Mouse (Mus musculus): ENCODE data around the gene Dytn. TPM values are rescaled to one million over a fixed set of nuclear protein-coding genes. Genes with fewer than 3 reads are reported as not detected.

Gene Dytn
- 0.19 TPM in 1 of 2 replicates, not detected in the other for polyA plus RNA-seq (2016; fragmentation: Nextera tagmentation; extraction: Ambion mirVana)

DNA sequence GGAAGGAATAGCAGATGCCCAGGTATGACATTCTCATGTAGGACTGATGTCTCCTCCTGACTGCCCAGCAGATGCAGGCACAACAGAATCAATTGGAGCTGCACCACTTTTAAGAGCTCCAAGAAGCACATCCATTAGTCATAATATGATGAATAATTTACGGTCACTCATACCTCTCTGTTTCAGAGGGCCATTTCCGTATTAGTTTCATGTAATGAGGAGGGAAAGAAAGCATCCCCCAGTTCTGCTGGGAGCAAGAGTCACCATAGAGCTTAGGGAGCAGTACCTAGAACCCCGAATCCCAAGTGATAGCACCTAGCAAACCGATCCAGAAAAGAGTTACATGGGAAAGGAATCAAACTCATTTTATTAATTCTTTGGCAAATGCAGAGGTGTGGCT lies at the start of gene Dytn:
Gene Dytn, minus strand, starts transcription at position 101 of the 400 bp plus-strand sequence.
- Histone ChIP-seq H3K36me3 (no peaks in the 10 kb centered on the region), H3K9me3 (no peaks in the 10 kb centered on the region), H3K4me3 (no peak within 1 kb of the TSS), H3K27me3 (no peaks in the 10 kb centered on the region), H3K9ac (no peak within 1 kb of the TSS), H3K27ac (no peak within 1 kb of the TSS), H3K4me1 (no peaks in the 10 kb centered on the region), H3K4me2 (replicated peaks) (no peak within 1 kb of the TSS)
- no peak for ATAC-seq (ENCODE audit: insufficient number of reproducible peaks, insufficient read depth, low FRiP score, low TSS enrichment)
- 89% methylated on average over 4 of the region's 4 CpGs for WGBS

DNA sequence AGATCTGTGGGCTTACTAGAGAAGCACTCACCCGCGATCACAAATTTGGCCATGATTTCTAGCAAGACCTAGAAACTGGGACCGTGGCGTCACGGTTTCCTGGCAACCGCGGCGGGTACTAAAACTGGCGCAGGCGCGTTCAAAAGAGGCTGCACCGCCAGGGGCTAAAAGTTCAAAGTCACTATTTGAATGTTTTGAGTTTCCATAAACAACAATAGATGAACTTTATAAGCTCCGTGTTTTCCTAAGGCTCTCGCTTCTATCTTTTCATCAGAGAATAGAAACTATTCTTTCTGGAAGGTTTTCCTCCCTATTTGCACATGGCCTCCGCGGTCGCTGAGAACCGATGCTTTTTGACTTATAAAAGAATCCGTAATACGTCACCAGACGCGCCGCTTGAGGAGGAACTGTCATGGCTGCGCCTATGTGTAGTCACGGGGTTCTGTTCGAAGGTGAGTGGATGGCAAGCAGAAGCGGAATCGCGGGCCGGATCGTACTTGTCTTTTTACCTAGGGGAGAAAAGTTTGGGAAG lies 43.6 kb upstream of the Dytn start, which contains the start of the genes Mdh1b and Fastkd2:
Gene Mdh1b, minus strand, starts transcription at position 79 of the 532 bp plus-strand sequence.
Gene Fastkd2, plus strand, starts transcription at position 375 of the 532 bp plus-strand sequence.
- Histone ChIP-seq H3K27me3 (0 out of 2 replicates have a peak, but pooled peaks cover 4% of the 10 kb centered on the region), H3K4me3 (peak within 1 kb of the TSS; percentile 69), H3K9me3 (no peaks in the 10 kb centered on the region), H3K27ac (no peak within 1 kb of the TSS), H3K36me3 (no peaks in the 10 kb centered on the region), H3K4me2 (replicated peaks) (peak within 1 kb of the TSS; percentile 60), H3K9ac (peak within 1 kb of the TSS; percentile 56), H3K4me1 (peaks cover 16% of the 10 kb centered on the region)
- peak; percentile 75; the same call in 1 of the 2 replicates for ATAC-seq (ENCODE audit: insufficient number of reproducible peaks, insufficient read depth, low FRiP score, low TSS enrichment)
- under 1% methylated on average over 31 of the region's 31 CpGs for WGBS

DNA sequence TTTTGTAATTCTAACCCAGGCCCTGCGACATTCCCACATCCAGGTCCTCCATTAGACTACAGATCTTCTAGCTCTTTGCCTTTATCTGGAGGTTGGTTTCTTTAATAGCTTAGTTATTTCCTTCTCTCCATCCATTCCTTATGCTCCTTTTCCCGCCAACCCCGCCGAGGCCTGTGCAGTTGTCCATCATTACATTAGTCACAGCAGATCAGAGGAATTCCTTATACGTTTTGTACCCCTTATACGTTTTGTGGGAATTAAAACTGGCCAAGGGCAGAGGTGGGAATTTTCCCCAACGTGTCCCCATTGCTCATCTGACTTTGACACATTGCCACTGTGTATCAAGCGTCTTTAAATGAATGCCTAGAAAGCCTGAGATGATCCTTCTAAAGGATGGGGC lies 43.1 kb upstream of the Dytn start:
- 42% methylated on average over 8 of the region's 8 CpGs for WGBS
- Histone ChIP-seq H3K9me3 (no peaks in the 10 kb centered on the region), H3K4me2 (replicated peaks) (peak overlapping the region; percentile 58), H3K27me3 (0 out of 2 replicates have a peak, but pooled peaks cover 4% of the 10 kb centered on the region), H3K4me3 (peak overlapping the region; percentile 69), H3K36me3 (no peaks in the 10 kb centered on the region), H3K4me1 (peaks cover 16% of the 10 kb centered on the region), H3K9ac (no peak overlapping the region), H3K27ac (no peak overlapping the region)
- ATAC-seq (ENCODE audit: insufficient number of reproducible peaks, insufficient read depth, low FRiP score, low TSS enrichment) = no peak

DNA sequence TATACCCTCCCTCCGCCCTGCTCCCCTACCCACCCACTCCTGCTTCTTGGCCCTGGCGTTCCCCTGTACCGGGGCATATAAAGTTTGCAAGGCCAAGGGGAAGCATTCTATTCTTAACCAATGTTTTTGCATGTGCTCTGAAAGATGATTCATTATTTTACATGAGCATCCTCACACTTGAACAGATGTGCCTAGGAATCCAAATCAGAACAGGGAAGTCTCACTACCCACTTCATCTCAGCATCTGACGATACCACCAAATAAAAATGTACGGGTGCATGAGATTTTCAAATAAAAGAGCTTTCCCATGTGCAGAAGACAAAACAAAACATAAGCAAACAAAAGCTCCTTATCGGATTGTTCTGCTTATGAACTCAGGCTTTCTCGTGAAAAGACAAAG lies 33.4 kb upstream of the Dytn start:
- H3K4me2 ChIP-seq (replicated peaks) = no peak overlapping the region
- no peak overlapping the region for H3K27ac ChIP-seq
- H3K9ac ChIP-seq = no peak overlapping the region
- no peak for ATAC-seq (ENCODE audit: insufficient number of reproducible peaks, insufficient read depth, low FRiP score, low TSS enrichment)
- no peaks in the 10 kb centered on the region for H3K36me3 ChIP-seq
- 84% methylated on average over 7 of the region's 7 CpGs for WGBS
- H3K4me1 ChIP-seq = no peaks in the 10 kb centered on the region
- no peaks in the 10 kb centered on the region for H3K27me3 ChIP-seq
- no peaks in the 10 kb centered on the region for H3K9me3 ChIP-seq
- no peak overlapping the region for H3K4me3 ChIP-seq

DNA sequence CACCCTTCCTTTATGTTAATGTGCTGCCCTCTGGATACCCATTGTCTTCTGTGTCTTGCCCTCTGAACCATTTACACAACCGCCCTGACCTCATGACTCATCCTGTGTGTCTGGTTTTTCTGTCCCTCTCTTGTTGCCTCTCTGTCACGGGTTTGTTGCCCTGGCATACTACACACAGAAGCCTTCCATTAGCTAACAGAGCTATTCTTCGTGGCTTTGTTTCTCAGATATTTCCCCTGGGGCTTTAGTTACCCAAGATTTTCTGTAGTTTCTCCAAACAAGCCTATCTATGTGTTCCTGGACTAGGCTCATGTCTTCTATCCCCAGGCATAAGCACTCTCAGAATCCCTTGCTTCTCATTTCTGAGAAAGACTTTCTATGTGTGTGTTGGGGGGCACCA lies 22.1 kb upstream of the Dytn start:
- WGBS = 64% methylated on average over 3 of the region's 3 CpGs
- ATAC-seq (ENCODE audit: insufficient number of reproducible peaks, insufficient read depth, low FRiP score, low TSS enrichment) = no peak
- no peak overlapping the region for H3K4me2 ChIP-seq (replicated peaks)

DNA sequence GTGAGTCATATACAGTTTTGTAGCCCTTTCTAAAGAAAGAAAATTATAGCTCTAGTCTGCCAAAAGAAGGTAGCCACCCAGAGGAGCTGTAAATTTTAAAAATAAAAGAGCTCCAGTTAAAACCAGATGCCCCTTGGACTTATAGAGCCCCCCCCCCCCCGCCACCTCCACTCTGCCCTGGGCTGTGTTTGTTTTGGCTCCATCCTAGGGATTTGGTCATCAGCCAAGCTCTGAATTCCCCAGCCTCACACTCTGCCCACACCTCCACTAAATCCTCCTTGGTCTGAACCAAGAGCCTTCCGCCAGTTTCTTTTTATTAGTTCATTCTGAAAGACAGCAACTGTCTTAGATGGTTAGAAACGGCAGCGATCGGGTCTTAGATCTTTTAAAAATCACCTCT lies 19.0 kb upstream of the Dytn start:
- no peaks in the 10 kb centered on the region for H3K4me1 ChIP-seq
- H3K27me3 ChIP-seq = no peaks in the 10 kb centered on the region
- no peak overlapping the region for H3K27ac ChIP-seq
- ATAC-seq (ENCODE audit: insufficient number of reproducible peaks, insufficient read depth, low FRiP score, low TSS enrichment) = no peak
- no peaks in the 10 kb centered on the region for H3K9me3 ChIP-seq
- no peak overlapping the region for H3K4me2 ChIP-seq (replicated peaks)
- H3K36me3 ChIP-seq = no peaks in the 10 kb centered on the region
- H3K9ac ChIP-seq = no peak overlapping the region
- WGBS = 68% methylated on average over 5 of the region's 5 CpGs
- no peak overlapping the region for H3K4me3 ChIP-seq

More for the DNA sequence above, 22.1 kb upstream of the Dytn start:
- H3K9ac ChIP-seq = no peak overlapping the region
- H3K27me3 ChIP-seq = no peaks in the 10 kb centered on the region
- H3K27ac ChIP-seq = no peak overlapping the region
- no peaks in the 10 kb centered on the region for H3K9me3 ChIP-seq
- H3K36me3 ChIP-seq = no peaks in the 10 kb centered on the region
- H3K4me1 ChIP-seq = no peaks in the 10 kb centered on the region
- H3K4me3 ChIP-seq = no peak overlapping the region

DNA sequence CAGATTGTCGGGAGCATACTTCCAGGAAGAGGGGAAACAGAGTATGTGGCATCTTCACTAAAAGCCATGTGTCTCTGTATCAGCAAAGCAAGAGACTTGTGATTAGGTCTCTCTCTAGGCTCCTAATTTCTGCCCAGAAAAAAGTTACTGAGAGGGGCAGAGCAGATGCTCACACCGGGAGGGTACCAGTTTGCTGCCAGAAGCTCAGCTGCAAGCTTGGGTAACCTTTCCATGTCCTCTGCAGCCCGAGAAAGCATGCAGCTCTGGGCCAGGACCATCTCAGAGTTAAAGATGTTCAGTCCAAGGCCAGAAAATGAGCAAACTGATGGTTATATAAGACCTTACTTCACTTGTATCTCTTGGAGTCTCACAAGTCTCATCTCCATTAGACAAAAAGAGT lies 10.1 kb upstream of the Dytn start:
- 75% methylated on average over 3 of the region's 3 CpGs for WGBS
- Histone ChIP-seq H3K4me2 (replicated peaks) (no peak overlapping the region), H3K27me3 (no peaks in the 10 kb centered on the region), H3K9me3 (no peaks in the 10 kb centered on the region), H3K4me1 (no peaks in the 10 kb centered on the region), H3K27ac (no peak overlapping the region), H3K4me3 (no peak overlapping the region), H3K9ac (no peak overlapping the region), H3K36me3 (no peaks in the 10 kb centered on the region)
- no peak for ATAC-seq (ENCODE audit: insufficient number of reproducible peaks, insufficient read depth, low FRiP score, low TSS enrichment)

DNA sequence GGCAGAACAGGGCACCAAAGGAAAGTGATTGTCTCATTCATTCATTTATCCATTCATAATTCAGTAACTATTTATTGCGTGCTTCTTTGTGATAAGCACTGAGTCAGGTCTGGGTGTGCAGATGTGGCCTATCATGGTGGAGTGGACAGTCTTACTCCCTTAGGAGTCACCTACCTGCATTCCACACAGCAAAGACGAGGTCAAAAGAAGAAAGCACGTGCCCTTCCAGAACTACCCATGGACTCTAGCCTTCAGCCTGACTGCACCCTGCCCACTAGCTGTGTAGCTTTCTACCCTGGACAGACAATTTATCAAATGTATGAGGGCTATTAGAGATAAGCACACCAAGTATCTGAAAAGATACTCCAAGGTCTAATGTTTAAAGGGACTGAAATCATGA lies 10.8 kb downstream of the Dytn start:
- Histone ChIP-seq H3K4me3 (no peak overlapping the region), H3K4me2 (replicated peaks) (no peak overlapping the region), H3K27me3 (no peaks in the 10 kb centered on the region), H3K36me3 (no peaks in the 10 kb centered on the region), H3K9ac (no peak overlapping the region), H3K27ac (no peak overlapping the region), H3K9me3 (no peaks in the 10 kb centered on the region), H3K4me1 (no peaks in the 10 kb centered on the region)
- no peak for ATAC-seq (ENCODE audit: insufficient number of reproducible peaks, insufficient read depth, low FRiP score, low TSS enrichment)
- 85% methylated on average over 3 of the region's 3 CpGs for WGBS

DNA sequence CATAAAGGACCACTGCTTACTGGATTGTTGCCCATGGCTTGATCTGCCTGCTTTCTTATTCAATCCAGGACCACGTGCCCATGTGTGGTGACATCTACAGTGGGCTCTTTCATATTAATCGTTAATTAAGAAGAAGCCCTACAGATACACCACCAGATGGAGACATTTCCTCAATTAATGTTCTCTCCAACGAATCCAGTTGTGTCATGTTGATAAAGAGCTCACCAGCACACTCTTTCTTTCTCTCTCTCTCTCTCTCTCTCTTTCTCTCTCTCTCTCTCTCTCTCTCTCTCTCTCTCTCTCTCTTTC lies 17.9 kb downstream of the Dytn start:
- Histone ChIP-seq H3K4me3 (no peak overlapping the region), H3K4me2 (replicated peaks) (peak overlapping the region; percentile 26), H3K27me3 (no peaks in the 10 kb centered on the region), H3K4me1 (peaks cover 5% of the 10 kb centered on the region), H3K9ac (no peak overlapping the region), H3K36me3 (no peaks in the 10 kb centered on the region), H3K27ac (no peak overlapping the region), H3K9me3 (no peaks in the 10 kb centered on the region)
- no peak for ATAC-seq (ENCODE audit: insufficient number of reproducible peaks, insufficient read depth, low FRiP score, low TSS enrichment)
- 6% methylated on average over 3 of the region's 3 CpGs for WGBS

DNA sequence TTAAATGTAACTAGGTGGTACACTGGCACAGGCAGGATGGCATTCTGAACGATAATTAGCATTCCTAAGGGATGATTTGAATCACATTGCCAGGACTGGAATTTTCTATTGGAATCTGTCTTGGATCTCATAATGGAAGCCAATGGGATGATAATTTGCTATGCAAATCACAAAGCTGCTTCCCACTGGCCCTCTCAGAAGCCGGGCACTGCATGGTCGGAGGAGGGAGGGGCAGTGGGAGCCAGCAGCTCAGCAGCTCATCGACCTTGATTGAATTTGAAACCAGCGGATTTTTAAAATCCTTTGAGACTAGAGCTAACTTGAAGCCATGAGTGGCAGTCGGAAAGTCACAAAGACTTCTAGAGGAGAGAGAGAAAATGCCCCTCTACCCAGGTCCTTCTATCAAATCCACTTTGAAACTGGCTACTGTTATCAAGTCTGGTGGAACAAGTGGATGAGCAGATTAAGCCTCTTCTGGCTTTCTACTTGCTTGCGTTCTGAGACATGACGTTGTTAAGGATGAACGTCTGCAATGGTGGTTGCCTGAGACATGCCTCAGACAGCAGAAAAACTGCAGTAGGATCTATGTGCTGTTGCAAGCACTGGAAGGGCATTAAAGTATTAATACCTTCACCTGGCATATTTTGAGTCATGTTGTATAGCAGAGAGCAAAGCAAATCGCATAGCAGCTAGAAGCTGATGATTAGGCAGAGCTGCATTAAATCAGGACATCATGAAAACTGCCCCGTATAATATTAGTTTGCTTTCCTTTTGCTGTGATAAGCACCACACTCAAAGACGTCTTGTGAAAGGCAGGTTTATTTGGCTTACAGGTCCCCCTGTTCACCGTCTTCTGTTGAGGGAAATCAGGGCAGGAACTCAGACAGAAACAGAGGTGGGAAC lies 18.5 kb downstream of the Dytn start:
- H3K9ac ChIP-seq = no peak overlapping the region
- no peak overlapping the region for H3K27ac ChIP-seq
- H3K4me1 ChIP-seq = peaks cover 5% of the 10 kb centered on the region
- H3K36me3 ChIP-seq = no peaks in the 10 kb centered on the region
- no peaks in the 10 kb centered on the region for H3K9me3 ChIP-seq
- no peak overlapping the region for H3K4me3 ChIP-seq
- ATAC-seq (ENCODE audit: insufficient number of reproducible peaks, insufficient read depth, low FRiP score, low TSS enrichment) = no peak
- peak overlapping the region; percentile 26 for H3K4me2 ChIP-seq (replicated peaks)
- H3K27me3 ChIP-seq = no peaks in the 10 kb centered on the region
- 15% methylated on average over 13 of the region's 13 CpGs for WGBS

DNA sequence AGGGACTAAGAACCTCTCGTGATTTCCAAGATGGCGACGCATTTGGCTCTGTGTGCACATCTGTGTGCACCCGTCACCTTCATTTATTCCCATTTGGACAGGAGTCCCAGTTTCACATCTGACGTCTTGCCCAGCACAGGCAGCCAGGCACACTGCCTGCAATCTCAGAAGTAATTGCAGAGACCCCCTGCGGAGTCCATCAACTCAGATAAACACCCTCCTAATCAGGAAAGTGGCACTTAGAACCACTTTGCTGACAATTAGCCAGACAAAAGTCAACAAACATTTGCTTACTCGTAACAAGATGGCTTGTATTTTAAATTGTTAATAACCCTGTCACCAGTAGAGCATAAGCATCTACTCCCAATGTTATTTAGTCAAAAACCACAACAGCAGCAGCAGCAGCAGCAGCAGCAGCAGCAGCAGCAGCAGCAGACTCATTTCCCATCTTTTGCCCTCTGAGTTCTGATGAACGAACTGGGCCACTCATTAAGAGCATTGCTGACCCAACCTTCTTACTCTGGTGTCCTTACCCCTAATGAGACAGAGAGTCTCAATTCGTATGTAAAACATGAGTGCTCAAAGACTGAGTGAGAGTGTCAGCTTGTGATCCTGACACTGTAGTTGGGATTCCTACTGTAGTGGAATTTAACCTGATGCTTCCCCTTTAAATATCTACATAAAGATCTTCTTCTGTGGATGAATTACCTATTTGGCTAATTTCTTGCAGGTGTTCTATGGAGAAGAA lies 19.4 kb downstream of the Dytn start:
- Histone ChIP-seq H3K4me3 (no peak overlapping the region), H3K36me3 (no peaks in the 10 kb centered on the region), H3K9ac (no peak overlapping the region), H3K4me1 (peaks cover 5% of the 10 kb centered on the region), H3K27me3 (no peaks in the 10 kb centered on the region), H3K9me3 (no peaks in the 10 kb centered on the region), H3K4me2 (replicated peaks) (no peak overlapping the region; the same call in 1 of the 2 replicates), H3K27ac (no peak overlapping the region)
- WGBS = 37% methylated on average over 9 of the region's 9 CpGs
- no peak for ATAC-seq (ENCODE audit: insufficient number of reproducible peaks, insufficient read depth, low FRiP score, low TSS enrichment)

Measured in embryonic facial prominence, embryonic 12.5 days (tissue).